Mouse (Mus musculus) bone marrow, adult 2 months (tissue): Measurements from ENCODE around the gene Nmur1.

Experiments
- CTCF ChIP-seq: fragments of 200-500 bp; IDR thresholded peaks from 2 replicates; pipeline ENCODE4 v1.5.1; 2011; ENCODE audit warnings: low read length, control low read depth; ENCODE audit not compliant: control insufficient read depth, insufficient read depth
- POLR2A ChIP-seq: fragments of 200-500 bp; IDR thresholded peaks from 2 replicates; pipeline ENCODE4 v1.6.1; 2011; ENCODE audit warnings: low read depth, mild to moderate bottlenecking, control low read depth, low read length, borderline replicate concordance; ENCODE audit not compliant: control insufficient read depth

DNA sequence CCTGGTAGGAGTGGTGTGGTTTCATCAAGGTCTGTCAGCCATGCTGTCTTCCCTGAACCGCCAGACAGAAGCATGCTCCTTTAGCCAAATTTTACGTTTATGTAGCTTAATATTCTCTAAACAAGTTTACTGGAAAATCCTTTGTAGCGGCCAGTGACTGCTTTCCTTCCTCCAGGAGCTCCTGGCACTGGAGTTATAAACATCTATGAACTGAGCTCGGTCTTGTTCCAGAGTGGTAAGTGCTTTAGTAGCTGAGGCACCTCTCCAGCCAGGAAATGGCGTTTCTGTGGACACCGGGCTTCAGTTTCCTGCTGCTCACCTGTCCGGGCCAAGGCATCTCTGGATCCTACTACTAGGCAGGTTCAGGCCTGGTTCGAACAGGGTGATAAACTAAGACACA, 28.4 kb downstream of the Nmur1 start:
- TF ChIP-seq POLR2A (no peak), CTCF (no peak)
